Mouse (Mus musculus): ENCODE measurements around the gene Gm49711. TPM values are rescaled to one million over a fixed set of nuclear protein-coding genes. Genes with fewer than 3 reads are reported as not detected.

The Gm49711 gene
- polyA plus RNA-seq, 1 experiment, result not detected

- TF ChIP-seq MYOG (IDR thresholded peaks at IDR 0.05; ENCODE audit: control insufficient read depth in 1 of 3, insufficient read depth in 1 of 3, insufficient read length in 2 of 3, low read depth in 2 of 3), result no peak
- no peak for TF ChIP-seq CEBPB (IDR thresholded peaks at IDR 0.05; ENCODE audit: insufficient read depth, poor library complexity, severe bottlenecking)
- TF ChIP-seq USF1 (IDR thresholded peaks at IDR 0.05; ENCODE audit: low read depth), result no peak
- TF ChIP-seq REST (IDR thresholded peaks at IDR 0.05; ENCODE audit: insufficient read depth, insufficient read length), result no peak
- no peak for TF ChIP-seq E2F4 (IDR thresholded peaks at IDR 0.05; ENCODE audit: insufficient read depth)
- TF ChIP-seq TCF12 (IDR thresholded peaks at IDR 0.05; ENCODE audit: insufficient read depth, poor library complexity, severe bottlenecking), result no peak
- no peak for TF ChIP-seq SRF (IDR thresholded peaks at IDR 0.05; ENCODE audit: control insufficient read depth, insufficient read length, low read depth)
- TF ChIP-seq TCF3 (IDR thresholded peaks at IDR 0.05; ENCODE audit: insufficient read length, low read depth), result no peak
- no peak for TF ChIP-seq MAX (IDR thresholded peaks at IDR 0.05; ENCODE audit: low read depth)
- TF ChIP-seq POLR2AphosphoS2 (IDR thresholded peaks at IDR 0.05; ENCODE audit: insufficient read length, low read depth), result no peak
- TF ChIP-seq POLR2A (IDR thresholded peaks at IDR 0.05; ENCODE audit: insufficient read length, low read depth), result no peak
- no peak for TF ChIP-seq MYOD1 (IDR thresholded peaks at IDR 0.05; ENCODE audit: control insufficient read depth in 1 of 3, insufficient read length in 2 of 3, low read depth in 2 of 3)
- Histone ChIP-seq H3K4me2 (ENCODE audit: low read depth) (no peak overlapping the region), H3K4me3 (no peak overlapping the region), H3ac (ENCODE audit: control insufficient read depth, insufficient read length) (no peak overlapping the region), H3K27me3 (ENCODE audit: control insufficient read depth, insufficient read depth, insufficient read length) (no peaks in the 10 kb centered on the region), H3K36me3 (ENCODE audit: control insufficient read depth, insufficient read depth) (no peaks in the 10 kb centered on the region), H3K79me2 (ENCODE audit: control insufficient read depth, insufficient read depth) (no peaks in the 10 kb centered on the region)
Observed at GRCm38 (mm10) chr16:92150975-92151374, 92.9 kb downstream of the Gm49711 start.

DNA sequence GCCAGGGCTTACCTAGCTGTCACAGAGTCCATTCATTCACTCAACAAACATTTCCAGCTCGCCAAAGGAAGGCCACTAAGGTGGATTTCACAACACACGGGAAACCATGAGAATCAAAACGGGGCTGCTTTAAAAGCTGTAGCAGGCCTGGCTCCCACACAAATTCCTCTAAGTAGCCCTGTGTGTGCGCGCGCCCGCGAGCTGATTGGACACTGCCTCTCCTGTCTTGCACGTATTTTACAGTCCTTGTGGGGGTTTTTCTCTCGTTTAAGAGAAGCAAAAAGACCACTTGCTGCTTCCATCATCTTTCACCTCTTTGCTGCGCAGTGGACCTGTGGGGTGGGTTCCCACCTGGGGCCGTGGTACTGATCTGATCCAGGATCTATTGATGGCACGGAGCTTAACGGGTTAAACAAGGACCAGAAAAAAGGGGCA is 99.9 kb downstream of the Gm49711 start:
- TF ChIP-seq MYOG (IDR thresholded peaks at IDR 0.05; ENCODE audit: control insufficient read depth in 1 of 3, insufficient read depth in 1 of 3, insufficient read length in 2 of 3, low read depth in 2 of 3) (no peak), SRF (IDR thresholded peaks at IDR 0.05; ENCODE audit: control insufficient read depth, insufficient read length, low read depth) (no peak), MYOD1 (IDR thresholded peaks at IDR 0.05; ENCODE audit: control insufficient read depth in 1 of 3, insufficient read length in 2 of 3, low read depth in 2 of 3) (no peak), USF1 (IDR thresholded peaks at IDR 0.05; ENCODE audit: low read depth) (no peak), POLR2AphosphoS2 (IDR thresholded peaks at IDR 0.05; ENCODE audit: insufficient read length, low read depth) (no peak), POLR2A (IDR thresholded peaks at IDR 0.05; ENCODE audit: insufficient read length, low read depth) (no peak), TCF3 (IDR thresholded peaks at IDR 0.05; ENCODE audit: insufficient read length, low read depth) (no peak), TCF12 (IDR thresholded peaks at IDR 0.05; ENCODE audit: insufficient read depth, poor library complexity, severe bottlenecking) (no peak), MAX (IDR thresholded peaks at IDR 0.05; ENCODE audit: low read depth) (no peak), E2F4 (IDR thresholded peaks at IDR 0.05; ENCODE audit: insufficient read depth) (no peak), CEBPB (IDR thresholded peaks at IDR 0.05; ENCODE audit: insufficient read depth, poor library complexity, severe bottlenecking) (no peak), REST (IDR thresholded peaks at IDR 0.05; ENCODE audit: insufficient read depth, insufficient read length) (no peak)
- Histone ChIP-seq H3K27me3 (ENCODE audit: control insufficient read depth, insufficient read depth, insufficient read length) (no peaks in the 10 kb centered on the region), H3K79me2 (ENCODE audit: control insufficient read depth, insufficient read depth) (no peaks in the 10 kb centered on the region), H3K36me3 (ENCODE audit: control insufficient read depth, insufficient read depth) (no peaks in the 10 kb centered on the region), H3ac (ENCODE audit: control insufficient read depth, insufficient read length) (no peak overlapping the region), H3K4me2 (ENCODE audit: low read depth) (peak overlapping the region; percentile 22), H3K4me3 (no peak overlapping the region)

DNA sequence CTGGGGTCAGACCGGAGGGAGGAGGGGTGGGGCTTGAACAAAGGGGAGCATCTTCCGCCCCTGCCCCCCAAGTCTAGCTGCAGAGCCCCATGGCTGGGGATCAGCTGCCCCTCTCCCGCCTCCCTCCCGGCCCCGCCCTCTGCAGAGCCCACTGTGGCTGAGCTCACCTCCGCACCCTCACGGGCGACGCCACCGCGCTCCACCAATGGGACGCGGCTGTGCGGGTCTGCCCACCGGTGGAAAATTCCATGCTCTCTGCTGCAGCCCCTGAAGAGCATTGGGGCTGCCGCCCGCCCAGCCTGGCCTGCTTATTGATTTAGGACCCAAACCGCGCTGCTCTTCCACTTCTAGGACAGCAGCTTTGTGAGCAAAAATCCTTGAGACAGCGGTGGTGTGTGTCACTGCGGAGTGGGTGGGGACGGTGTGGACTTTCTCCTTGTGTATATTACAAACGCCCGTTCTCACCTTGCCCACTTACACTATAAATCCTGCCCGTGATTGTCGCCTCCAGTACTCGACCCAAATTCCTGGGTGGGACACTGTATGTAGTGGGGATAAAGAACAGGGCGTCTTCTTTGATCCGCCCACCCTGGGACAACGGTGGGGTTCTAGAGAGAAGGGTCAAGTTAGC is 100.5 kb downstream of the Gm49711 start:
- Histone ChIP-seq H3K27me3 (ENCODE audit: control insufficient read depth, insufficient read depth, insufficient read length) (no peaks in the 10 kb centered on the region), H3K4me3 (no peak overlapping the region), H3ac (ENCODE audit: control insufficient read depth, insufficient read length) (no peak overlapping the region), H3K36me3 (ENCODE audit: control insufficient read depth, insufficient read depth) (no peaks in the 10 kb centered on the region), H3K79me2 (ENCODE audit: control insufficient read depth, insufficient read depth) (no peaks in the 10 kb centered on the region), H3K4me2 (ENCODE audit: low read depth) (peak overlapping the region; percentile 42)
- TF ChIP-seq POLR2AphosphoS2 (IDR thresholded peaks at IDR 0.05; ENCODE audit: insufficient read length, low read depth) (no peak), POLR2A (IDR thresholded peaks at IDR 0.05; ENCODE audit: insufficient read length, low read depth) (no peak), TCF12 (IDR thresholded peaks at IDR 0.05; ENCODE audit: insufficient read depth, poor library complexity, severe bottlenecking) (no peak), REST (IDR thresholded peaks at IDR 0.05; ENCODE audit: insufficient read depth, insufficient read length) (no peak), CEBPB (IDR thresholded peaks at IDR 0.05; ENCODE audit: insufficient read depth, poor library complexity, severe bottlenecking) (no peak), SRF (IDR thresholded peaks at IDR 0.05; ENCODE audit: control insufficient read depth, insufficient read length, low read depth) (no peak), E2F4 (IDR thresholded peaks at IDR 0.05; ENCODE audit: insufficient read depth) (no peak), TCF3 (IDR thresholded peaks at IDR 0.05; ENCODE audit: insufficient read length, low read depth) (no peak)

DNA sequence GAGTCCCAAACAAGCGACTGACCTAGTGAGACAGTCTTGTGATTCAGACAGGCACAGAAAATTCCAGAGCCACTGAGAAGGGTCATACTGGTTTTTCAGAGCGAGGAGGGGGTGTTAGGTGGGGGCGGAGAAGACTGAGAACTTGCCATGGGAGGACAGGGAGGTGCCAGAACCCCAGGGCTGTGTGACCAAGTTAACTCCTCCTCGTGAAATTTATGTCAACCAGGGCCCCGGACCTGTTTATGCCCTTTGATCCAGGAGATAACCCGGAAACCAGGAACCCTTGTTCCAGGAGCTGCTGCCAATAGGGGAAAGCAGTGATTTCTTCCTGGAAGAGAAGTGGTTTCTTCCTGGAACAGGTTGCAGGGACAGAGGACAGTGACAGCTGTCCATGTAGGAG is 101.0 kb downstream of the Gm49711 start:
- Histone ChIP-seq H3ac (ENCODE audit: control insufficient read depth, insufficient read length) (no peak overlapping the region), H3K4me2 (ENCODE audit: low read depth) (no peak overlapping the region), H3K36me3 (ENCODE audit: control insufficient read depth, insufficient read depth) (no peaks in the 10 kb centered on the region), H3K4me3 (no peak overlapping the region), H3K27me3 (ENCODE audit: control insufficient read depth, insufficient read depth, insufficient read length) (no peaks in the 10 kb centered on the region), H3K79me2 (ENCODE audit: control insufficient read depth, insufficient read depth) (no peaks in the 10 kb centered on the region)
- TF ChIP-seq MYOG (IDR thresholded peaks at IDR 0.05; ENCODE audit: control insufficient read depth in 1 of 3, insufficient read depth in 1 of 3, insufficient read length in 2 of 3, low read depth in 2 of 3) (no peak), REST (IDR thresholded peaks at IDR 0.05; ENCODE audit: insufficient read depth, insufficient read length) (no peak), CEBPB (IDR thresholded peaks at IDR 0.05; ENCODE audit: insufficient read depth, poor library complexity, severe bottlenecking) (no peak), POLR2A (IDR thresholded peaks at IDR 0.05; ENCODE audit: insufficient read length, low read depth) (no peak)

GRCm38 (mm10) chr16:92162289-92162688 is 104.2 kb downstream of the Gm49711 start:
- no peaks in the 10 kb centered on the region for H3K79me2 ChIP-seq (ENCODE audit: control insufficient read depth, insufficient read depth)
- H3K4me2 ChIP-seq (ENCODE audit: low read depth), result no peak overlapping the region
- no peaks in the 10 kb centered on the region for H3K27me3 ChIP-seq (ENCODE audit: control insufficient read depth, insufficient read depth, insufficient read length)
- TF ChIP-seq POLR2A (IDR thresholded peaks at IDR 0.05; ENCODE audit: insufficient read length, low read depth) (no peak), CEBPB (IDR thresholded peaks at IDR 0.05; ENCODE audit: insufficient read depth, poor library complexity, severe bottlenecking) (no peak), TCF12 (IDR thresholded peaks at IDR 0.05; ENCODE audit: insufficient read depth, poor library complexity, severe bottlenecking) (no peak)
- no peaks in the 10 kb centered on the region for H3K36me3 ChIP-seq (ENCODE audit: control insufficient read depth, insufficient read depth)
- H3K4me3 ChIP-seq, result no peak overlapping the region
- no peak overlapping the region for H3ac ChIP-seq (ENCODE audit: control insufficient read depth, insufficient read length)

Measured in myocyte (in vitro differentiated cells).